Mouse (Mus musculus): ENCODE data around the gene Dctd. TPM values are rescaled to one million over a fixed set of nuclear protein-coding genes. Genes with fewer than 3 reads are reported as not detected.

The Dctd gene
- total and polyA plus RNA-seq, 3 experiments = 56.5 to 75.2 (median 58.9) TPM

DNA sequence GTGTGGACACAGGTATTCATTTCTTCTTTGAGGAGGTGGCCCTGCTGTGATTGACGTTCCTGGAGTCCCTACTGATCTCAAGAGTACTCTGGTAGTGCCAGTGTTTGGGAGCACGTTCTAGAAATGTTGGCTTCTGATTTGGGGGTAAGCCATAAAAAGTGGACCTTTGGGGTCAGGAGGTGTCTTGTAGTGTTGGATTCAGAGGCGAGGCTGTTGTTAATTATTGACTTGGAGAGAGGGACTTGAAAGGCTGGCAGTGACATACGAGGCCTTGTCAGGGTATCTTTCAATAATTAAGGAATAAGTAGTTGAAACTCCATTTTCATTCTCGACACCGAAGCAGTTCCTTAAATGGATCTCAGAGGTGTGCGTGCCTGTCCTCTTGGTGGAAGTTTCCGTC is 31.4 kb downstream of the Dctd start:
- H3K27ac ChIP-seq (ENCODE audit: insufficient read depth, low read depth) = no peak overlapping the region
- no peak for DNase-seq (ENCODE audit: extremely low read depth)
- TF ChIP-seq POLR2AphosphoS2 (IDR thresholded peaks at IDR 0.05; ENCODE audit: low read depth, low read length) = no peak
- TF ChIP-seq MYC (IDR thresholded peaks at IDR 0.05; ENCODE audit: low read depth, low read length) = no peak
- TF ChIP-seq MAZ (IDR thresholded peaks at IDR 0.05; ENCODE audit: low read depth, low read length) = no peak
- TF ChIP-seq RAD21 (IDR thresholded peaks at IDR 0.05; ENCODE audit: low read depth, low read length) = no peak
- no peak for TF ChIP-seq NRF1 (IDR thresholded peaks at IDR 0.05; ENCODE audit: low read depth, low read length)
- no peak for TF ChIP-seq ZC3H11A (IDR thresholded peaks at IDR 0.05; ENCODE audit: low read depth, low read length)
- no peak for TF ChIP-seq EP300 (IDR thresholded peaks at IDR 0.05; ENCODE audit: low read length)
- no peak for TF ChIP-seq UBTF (IDR thresholded peaks at IDR 0.05; ENCODE audit: low read depth, low read length)
- no peak for TF ChIP-seq ZMIZ1 (IDR thresholded peaks at IDR 0.05; ENCODE audit: low read depth, low read length)
- no peak for TF ChIP-seq GABPA (IDR thresholded peaks at IDR 0.05; ENCODE audit: insufficient replicate concordance, low read depth, low read length)
- no peak for TF ChIP-seq HCFC1 (IDR thresholded peaks at IDR 0.05; ENCODE audit: low read depth, low read length)
- TF ChIP-seq E2F4 (IDR thresholded peaks at IDR 0.05; ENCODE audit: insufficient replicate concordance, low read depth, low read length) = no peak
- TF ChIP-seq ZNF384 (IDR thresholded peaks at IDR 0.05; ENCODE audit: low read depth, low read length) = no peak
- no peak for TF ChIP-seq ETS1 (conservative IDR thresholded peaks at IDR 0.05; ENCODE audit: low read depth, low read length)
- TF ChIP-seq USF2 (conservative IDR thresholded peaks at IDR 0.05; ENCODE audit: low read depth, low read length) = no peak
- no peak for TF ChIP-seq KAT2A (IDR thresholded peaks at IDR 0.05; ENCODE audit: insufficient replicate concordance, low read length)
- no peak overlapping the region for H3K4me3 ChIP-seq (replicated peaks in 1 of 3; ENCODE audit: low read depth in 2 of 3, low read length in 2 of 3, poor library complexity in 1 of 3)
- H3K36me3 ChIP-seq (replicated peaks in 1 of 2; ENCODE audit: control insufficient read depth in 1 of 2, insufficient read depth in 1 of 2, low read length in 1 of 2) = peaks cover 69 to 96% of the 10 kb centered on the region in 2 experiments
- H3K27me3 ChIP-seq (replicated peaks) = no peaks in the 10 kb centered on the region
- H3K9ac ChIP-seq (ENCODE audit: insufficient read depth, low read depth) = no peak overlapping the region
- dilution Hi-C loops (cut with MboI; ENCODE audit: extremely low pct_ligation_motif_present, extremely low pct_unique_long_range_greater_than_20kb, low sequenced_read_pairs) (no loop called here), in situ Hi-C loops (cut with MboI; ENCODE audit: low pct_ligation_motif_present, low pct_unique_long_range_greater_than_20kb, low sequenced_read_pairs) (no loop called here)
- no peaks in the 10 kb centered on the region for H3K4me1 ChIP-seq (ENCODE audit: control insufficient read depth in 1 of 2, insufficient read depth in 2 of 2)
- H3K4me2 ChIP-seq (ENCODE audit: insufficient read depth, low read depth, poor library complexity, severe bottlenecking) = no peak overlapping the region
- H3K79me2 ChIP-seq (replicated peaks; ENCODE audit: control insufficient read depth, extremely low read depth, insufficient read depth, poor library complexity, severe bottlenecking) = no peaks in the 10 kb centered on the region
- no peaks in the 10 kb centered on the region for H3K9me3 ChIP-seq (replicated peaks; ENCODE audit: low read length)

DNA sequence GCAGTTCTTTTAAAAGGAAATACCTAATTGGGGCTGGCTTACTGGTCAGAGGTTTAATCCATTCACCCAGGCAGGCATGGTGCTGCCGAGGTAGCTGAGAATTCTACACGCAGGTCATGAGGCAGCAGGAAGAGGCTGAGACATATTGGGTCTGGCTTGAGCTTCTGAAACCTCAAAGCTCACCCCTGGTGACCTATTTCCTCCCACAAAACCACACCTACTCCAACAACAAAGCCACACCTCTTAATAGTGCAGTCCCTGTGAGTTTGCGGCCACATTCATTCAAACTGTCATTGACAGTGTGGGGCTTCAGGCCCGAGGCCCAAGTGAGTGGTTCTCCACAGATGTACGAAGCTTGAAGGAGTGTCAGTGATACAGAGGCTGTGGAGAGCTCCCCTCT is 34.4 kb downstream of the Dctd start:
- H3K4me3 ChIP-seq (replicated peaks in 1 of 3; ENCODE audit: low read depth in 2 of 3, low read length in 2 of 3, poor library complexity in 1 of 3) = no peak overlapping the region
- dilution Hi-C loops (cut with MboI; ENCODE audit: extremely low pct_ligation_motif_present, extremely low pct_unique_long_range_greater_than_20kb, low sequenced_read_pairs) (no loop called here), in situ Hi-C loops (cut with MboI; ENCODE audit: low pct_ligation_motif_present, low pct_unique_long_range_greater_than_20kb, low sequenced_read_pairs) (no loop called here)
- no peak for DNase-seq (ENCODE audit: extremely low read depth)
- TF ChIP-seq ELF1 (IDR thresholded peaks at IDR 0.05; ENCODE audit: low read depth, low read length) (no peak), NELFE (IDR thresholded peaks at IDR 0.05; ENCODE audit: low read depth, low read length) (no peak)
- H3K4me1 ChIP-seq (ENCODE audit: control insufficient read depth in 1 of 2, insufficient read depth in 2 of 2) = no peaks in the 10 kb centered on the region
- no peak overlapping the region for H3K4me2 ChIP-seq (ENCODE audit: insufficient read depth, low read depth, poor library complexity, severe bottlenecking)
- H3K27ac ChIP-seq (ENCODE audit: insufficient read depth, low read depth) = no peak overlapping the region
- H3K36me3 ChIP-seq (replicated peaks in 1 of 2; ENCODE audit: control insufficient read depth in 1 of 2, insufficient read depth in 1 of 2, low read length in 1 of 2) = peaks cover 63 to 94% of the 10 kb centered on the region in 2 experiments
- no peak overlapping the region for H3K9ac ChIP-seq (ENCODE audit: insufficient read depth, low read depth)
- no peaks in the 10 kb centered on the region for H3K79me2 ChIP-seq (replicated peaks; ENCODE audit: control insufficient read depth, extremely low read depth, insufficient read depth, poor library complexity, severe bottlenecking)
- H3K9me3 ChIP-seq (replicated peaks; ENCODE audit: low read length) = no peaks in the 10 kb centered on the region
- no peaks in the 10 kb centered on the region for H3K27me3 ChIP-seq (replicated peaks)
